Mouse (Mus musculus) bone marrow macrophage, adult 2 months (primary cell): ENCODE measurements at regions not wholly inside any gene's neighbourhood (a gene's known extent, or its start where the extent isn't known, plus 50 kb on each side); places are given as distances from the start of the nearest gene placed in this dataset.

Experiments used
- H3K27ac ChIP-seq: 2 replicates; pipeline ENCODE4 v1.5.1; 2012; ENCODE audit warnings: low read depth, low read length; ENCODE audit not compliant: insufficient read depth
- H3K4me1 ChIP-seq: 2 replicates; pipeline ENCODE4 v1.6.1; 2012; ENCODE audit warnings: low read length; ENCODE audit not compliant: control insufficient read depth, insufficient read depth
- H3K4me3 ChIP-seq: 2 replicates; pipeline ENCODE4 v1.5.1; 2012; ENCODE audit warnings: mild to moderate bottlenecking, low read length, moderate library complexity; ENCODE audit not compliant: insufficient read depth
- CTCF ChIP-seq: IDR thresholded peaks from 2 replicates; pipeline ENCODE4 v1.5.1; 2012; ENCODE audit warnings: low read depth, mild to moderate bottlenecking, low read length, moderate library complexity
- POLR2A ChIP-seq: IDR thresholded peaks from 2 replicates; pipeline ENCODE4 v1.6.1; 2012; ENCODE audit warnings: mild to moderate bottlenecking, low read depth, low read length, borderline replicate concordance

- no peak overlapping the region for H3K27ac ChIP-seq
Measured at GRCm38 (mm10) chr9:94395215-94395614, 142.7 kb downstream of the 1190002N15Rik start.

GRCm38 (mm10) chr9:94386190-94386589 lies 151.7 kb downstream of the 1190002N15Rik start:
- Histone ChIP-seq H3K4me1 (no peaks in the 10 kb centered on the region), H3K4me3 (no peak overlapping the region), H3K27ac (no peak overlapping the region)
- TF ChIP-seq CTCF: no peak
- TF ChIP-seq POLR2A: no peak

More at GRCm38 (mm10) chr9:94395215-94395614, 142.7 kb downstream of the 1190002N15Rik start:
- TF ChIP-seq POLR2A: no peak
- TF ChIP-seq CTCF: no peak
- Histone ChIP-seq H3K4me1 (no peaks in the 10 kb centered on the region), H3K4me3 (no peak overlapping the region)

DNA sequence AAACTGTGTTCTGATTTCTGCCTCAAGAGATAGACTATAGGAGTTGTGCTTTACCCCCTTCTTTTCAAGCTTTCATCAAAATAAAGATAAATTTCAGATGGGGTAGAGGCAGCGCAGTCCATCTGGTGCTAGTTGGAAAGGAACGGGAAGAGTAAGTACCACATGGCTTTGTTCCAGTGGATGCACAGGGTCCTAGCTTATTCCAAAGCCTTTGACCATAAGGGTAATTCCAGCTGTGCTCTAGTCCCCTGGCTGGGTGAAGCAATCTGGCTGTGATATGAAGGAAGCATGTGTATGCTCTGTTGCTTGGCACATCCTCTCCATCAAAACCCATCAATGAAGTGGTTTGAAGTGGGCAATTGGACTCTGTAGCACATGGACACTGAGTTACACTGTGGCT lies 155.6 kb downstream of the 1190002N15Rik start:
- TF ChIP-seq POLR2A (no peak), CTCF (no peak)
- Histone ChIP-seq H3K27ac (no peak overlapping the region), H3K4me1 (no peaks in the 10 kb centered on the region), H3K4me3 (no peak overlapping the region)

- no peak for TF ChIP-seq POLR2A
- no peak for TF ChIP-seq CTCF
- H3K4me3 ChIP-seq: no peak overlapping the region
- no peak overlapping the region for H3K27ac ChIP-seq
- no peaks in the 10 kb centered on the region for H3K4me1 ChIP-seq
Measured at GRCm38 (mm10) chr9:94378835-94379234, 159.0 kb downstream of the 1190002N15Rik start.

GRCm38 (mm10) chr9:94378291-94378690 lies 159.6 kb downstream of the 1190002N15Rik start:
- no peak overlapping the region for H3K27ac ChIP-seq
- no peaks in the 10 kb centered on the region for H3K4me1 ChIP-seq
- no peak overlapping the region for H3K4me3 ChIP-seq
- TF ChIP-seq POLR2A (no peak), CTCF (no peak)

- no peak overlapping the region for H3K4me3 ChIP-seq
- no peaks in the 10 kb centered on the region for H3K4me1 ChIP-seq
- H3K27ac ChIP-seq: no peak overlapping the region
- TF ChIP-seq POLR2A (no peak), CTCF (no peak)
Measured at GRCm38 (mm10) chr9:94377346-94378039, 160.4 kb downstream of the 1190002N15Rik start.

DNA sequence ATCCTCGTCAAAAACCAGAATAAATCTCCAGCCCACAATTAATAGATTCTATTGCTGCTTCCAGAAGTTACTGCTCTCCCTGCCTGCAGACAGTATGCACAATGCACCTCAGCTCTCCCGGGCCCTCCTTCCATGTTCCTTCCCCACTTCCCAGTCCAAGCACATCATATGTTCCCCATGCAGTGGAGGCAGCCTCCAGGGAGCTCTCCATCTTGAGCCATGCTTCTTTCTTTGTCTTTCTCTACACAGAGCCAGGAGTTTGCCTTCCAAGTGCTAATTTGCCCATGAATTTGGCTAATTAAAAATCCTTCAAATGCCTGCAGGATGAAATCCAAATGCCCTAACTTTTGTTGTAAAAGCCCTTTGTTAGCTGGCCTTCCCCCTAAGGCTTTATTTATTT lies 166.9 kb downstream of the 1190002N15Rik start:
- Histone ChIP-seq H3K27ac (no peak overlapping the region), H3K4me1 (no peaks in the 10 kb centered on the region), H3K4me3 (no peak overlapping the region)
- TF ChIP-seq POLR2A: no peak
- TF ChIP-seq CTCF: no peak

DNA sequence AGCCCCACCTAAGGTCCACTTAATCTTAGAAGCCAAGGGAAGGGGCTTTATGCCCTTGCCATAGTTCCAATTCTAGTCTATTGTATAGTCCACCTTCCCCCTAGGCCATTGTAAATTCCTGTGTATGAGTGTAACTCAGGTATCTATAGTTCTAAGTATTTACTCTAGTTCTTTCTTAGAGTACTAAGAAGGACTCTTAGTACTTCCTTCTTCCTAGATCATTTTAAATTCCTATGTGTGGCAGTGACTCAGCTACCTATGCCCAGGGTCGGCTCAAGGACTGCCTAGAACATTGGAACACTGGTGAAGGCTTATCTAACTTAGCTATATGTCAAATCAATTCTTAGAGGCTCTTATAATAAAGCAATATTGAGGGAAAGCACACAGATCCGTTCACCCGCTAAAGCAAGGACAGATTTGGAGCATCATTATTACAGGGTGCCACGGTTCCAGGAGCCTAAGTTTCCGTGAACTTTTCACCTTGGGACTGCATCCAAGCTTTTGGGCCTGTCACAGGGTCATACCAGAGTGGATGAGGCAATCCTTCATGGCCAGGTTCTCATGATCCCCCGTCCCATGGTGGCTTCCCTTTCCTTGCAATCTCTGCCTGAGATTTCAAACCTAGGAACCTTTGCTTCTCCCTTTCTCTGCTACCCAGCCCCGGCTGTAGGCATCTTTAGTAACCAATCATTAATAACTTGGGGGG lies 169.5 kb downstream of the 1190002N15Rik start:
- Histone ChIP-seq H3K27ac (no peak overlapping the region), H3K4me3 (no peak overlapping the region), H3K4me1 (no peaks in the 10 kb centered on the region)
- TF ChIP-seq CTCF (no peak), POLR2A (no peak)

- no peak overlapping the region for H3K4me3 ChIP-seq
- H3K4me1 ChIP-seq: no peaks in the 10 kb centered on the region
- no peak overlapping the region for H3K27ac ChIP-seq
- TF ChIP-seq CTCF (no peak), POLR2A (no peak)
Measured at GRCm38 (mm10) chr9:94361877-94362697, 175.8 kb downstream of the 1190002N15Rik start.

- no peak overlapping the region for H3K27ac ChIP-seq
- H3K4me1 ChIP-seq: no peaks in the 10 kb centered on the region
- no peak overlapping the region for H3K4me3 ChIP-seq
- no peak for TF ChIP-seq POLR2A
- no peak for TF ChIP-seq CTCF
Measured at GRCm38 (mm10) chr9:94361011-94361410, 176.9 kb downstream of the 1190002N15Rik start.
